Mouse (Mus musculus) CD4-positive, CD25-positive, alpha-beta regulatory T cell, adult 2 months (primary cell): ENCODE measurements around the gene Olfr874.
"Not testable (repeated sequence)": the region's sequence is repeated elsewhere in the genome, so short reads cannot be mapped to it uniquely, and the experiment has no call there.

Experiments
- DNase-seq: peaks from one replicate; pipeline ENCODE4 v3.0.0-alpha.2; 2012; ENCODE audit warnings: low read depth, low spot score

The Olfr874 gene

GRCm38 (mm10) chr9:37744806-37745205 lies at the start of gene Olfr874:
TSS of gene Olfr874 (plus strand) at chr9:37745106.
- no peak for DNase-seq

- no peak for DNase-seq
Measured at GRCm38 (mm10) chr9:37716150-37716549, 28.8 kb upstream of the Olfr874 start, which contains the start of gene Olfr160. TSS of gene Olfr160 (minus strand) at chr9:37716250.

- no peak for DNase-seq
Measured at GRCm38 (mm10) chr9:37734310-37734709, 10.6 kb upstream of the Olfr874 start.

GRCm38 (mm10) chr9:37750319-37751075 lies 5.6 kb downstream of the Olfr874 start:
- DNase-seq = no peak

GRCm38 (mm10) chr9:37751467-37751866 lies 6.6 kb downstream of the Olfr874 start:
- DNase-seq = no peak

- no peak for DNase-seq
Measured at GRCm38 (mm10) chr9:37752006-37752405, 7.1 kb downstream of the Olfr874 start.

- no peak for DNase-seq
Measured at GRCm38 (mm10) chr9:37761728-37762127, 16.8 kb downstream of the Olfr874 start.

- DNase-seq = no peak
Measured at GRCm38 (mm10) chr9:37762541-37762940, 17.6 kb downstream of the Olfr874 start.

GRCm38 (mm10) chr9:37770661-37771060 lies 25.8 kb downstream of the Olfr874 start:
- no peak for DNase-seq

- no peak for DNase-seq
Measured at GRCm38 (mm10) chr9:37771759-37772158, 26.9 kb downstream of the Olfr874 start, which contains the start of gene Olfr875. TSS of gene Olfr875 (plus strand) at chr9:37771857.

GRCm38 (mm10) chr9:37782766-37783260 lies 37.9 kb downstream of the Olfr874 start:
- no peak for DNase-seq

- DNase-seq = not testable (repeated sequence)
Measured at GRCm38 (mm10) chr9:37783394-37784387, 38.8 kb downstream of the Olfr874 start.

GRCm38 (mm10) chr9:37786411-37786810 lies 41.5 kb downstream of the Olfr874 start:
- DNase-seq = no peak
